ENCODE assay signal across 8 mouse cellular contexts in genomic region chr9:57148144-57148878, GRCm38 (mm10). TPM values are rescaled to one million over a fixed set of nuclear protein-coding genes. Genes with fewer than 3 reads are reported as not detected.
DNase-seq lines count a peak whose midpoint lies in the region; ATAC-seq and TF ChIP-seq lines count a peak whose summit lies in the region.

Gene Neil1 (minus strand): TSS chr9:57148305.

- TF ChIP-seq POLR2A in bone marrow macrophage, adult 2 months (IDR thresholded peaks at IDR 0.05; ENCODE audit: borderline replicate concordance, low read depth, low read length) = no peak; the same call in 1 of the 2 replicates
- peak; percentile 77 for TF ChIP-seq POLR2A in embryonic fibroblast, embryonic 13.5 days (IDR thresholded peaks at IDR 0.05; ENCODE audit: low read depth, low read length)

- H3K9ac ChIP-seq in limb, embryonic 13.5 days = peak within 1 kb of the TSS; percentile 82
- peak within 1 kb of the TSS; percentile 65 for H3K9ac ChIP-seq in midbrain, embryonic 15.5 days

- peak within 1 kb of the TSS; percentile 76 for H3K27ac ChIP-seq in bone marrow macrophage, adult 2 months (ENCODE audit: insufficient read depth, low read depth, low read length)
- peak within 1 kb of the TSS; percentile 8; the same call in 1 of the 2 replicates for H3K27ac ChIP-seq in embryonic fibroblast, embryonic 13.5 days (ENCODE audit: insufficient read depth, low read length)
- H3K27ac ChIP-seq in limb, embryonic 13.5 days = peak within 1 kb of the TSS; percentile 89
- peak within 1 kb of the TSS; percentile 89 for H3K27ac ChIP-seq in midbrain, embryonic 15.5 days

- H3K4me2 ChIP-seq in limb, embryonic 13.5 days (replicated peaks) = peak within 1 kb of the TSS; percentile 82
- peak within 1 kb of the TSS; percentile 83 for H3K4me2 ChIP-seq in midbrain, embryonic 15.5 days

- peak; percentile 88 to 90 for DNase-seq in B cell, adult 2 months
- DNase-seq in heart, adult 9 months (ENCODE audit: low spot score in 2 of 2) = peak; percentile 93
- peak; percentile 91 for DNase-seq in kidney, adult 9 months
- DNase-seq in spleen, adult 18-20 months = peak; percentile 70 to 72

- H3K36me3 ChIP-seq in limb, embryonic 13.5 days = peaks cover 16% of the 10 kb centered on the region
- H3K36me3 ChIP-seq in midbrain, embryonic 15.5 days (replicated peaks) = peaks cover 5% of the 10 kb centered on the region; the same call in 1 of the 2 replicates

- peak within 1 kb of the TSS; percentile 73 for H3K4me3 ChIP-seq in bone marrow macrophage, adult 2 months (ENCODE audit: insufficient read depth, low read length)
- H3K4me3 ChIP-seq in embryonic fibroblast, embryonic 13.5 days (ENCODE audit: insufficient read depth, low read length) = peak within 1 kb of the TSS; percentile 44
- H3K4me3 ChIP-seq in limb, embryonic 13.5 days = peak within 1 kb of the TSS; percentile 59
- H3K4me3 ChIP-seq in midbrain, embryonic 15.5 days = peak within 1 kb of the TSS; percentile 53

- no peaks in the 10 kb centered on the region for H3K27me3 ChIP-seq in limb, embryonic 13.5 days
- H3K27me3 ChIP-seq in midbrain, embryonic 15.5 days (replicated peaks) = no peaks in the 10 kb centered on the region

- ATAC-seq in limb, embryonic 13.5 days (ENCODE audit: low FRiP score, low read depth) = peak; percentile 92
- ATAC-seq in midbrain, embryonic 15.5 days (replicated peaks) = peak; percentile 93

- WGBS in limb, embryonic 13.5 days = under 1% methylated on average over 27 of the region's 27 CpGs
- 1% methylated on average over 27 of the region's 27 CpGs for WGBS in midbrain, embryonic 15.5 days

- peaks cover 11% of the 10 kb centered on the region for H3K4me1 ChIP-seq in bone marrow macrophage, adult 2 months (ENCODE audit: control insufficient read depth, insufficient read depth, low read length)
- H3K4me1 ChIP-seq in embryonic fibroblast, embryonic 13.5 days (ENCODE audit: control insufficient read depth, insufficient read depth, low read length) = no peaks in the 10 kb centered on the region
- peaks cover 17% of the 10 kb centered on the region for H3K4me1 ChIP-seq in limb, embryonic 13.5 days
- peaks cover 25% of the 10 kb centered on the region for H3K4me1 ChIP-seq in midbrain, embryonic 15.5 days

- no peaks in the 10 kb centered on the region for H3K9me3 ChIP-seq in limb, embryonic 13.5 days
- H3K9me3 ChIP-seq in midbrain, embryonic 15.5 days = no peaks in the 10 kb centered on the region

- TF ChIP-seq CTCF in bone marrow macrophage, adult 2 months (IDR thresholded peaks at IDR 0.05; ENCODE audit: low read depth, low read length) = no peak
- TF ChIP-seq CTCF in embryonic fibroblast, embryonic 13.5 days (IDR thresholded peaks at IDR 0.05; ENCODE audit: borderline replicate concordance, insufficient read depth, low read length) = no peak

RNA-seq across cellular contexts. Expression of gene Neil1, which starts in this region (rescaled TPM):
- 11.0 and 12.5 TPM in 2 replicates for polyA plus RNA-seq in bone marrow macrophage, adult 2 months (2012; ENCODE audit: insufficient read depth, insufficient read length, missing spikeins)
- 6.5 and 7.0 TPM in 2 replicates for polyA plus RNA-seq in embryonic fibroblast, embryonic 13.5 days (2011; ENCODE audit: insufficient read length, low read depth, missing spikeins)
- polyA plus RNA-seq in limb, embryonic 13.5 days (2015; fragmentation: Nextera tagmentation; extraction: Ambion mirVana) = 9.5 and 10.0 TPM in 2 replicates
- polyA plus RNA-seq in midbrain, embryonic 15.5 days (2015; fragmentation: Nextera tagmentation; extraction: Ambion mirVana) = 9.9 and 10.5 TPM in 2 replicates

Comparison
In these comparisons a context has a peak if more than half of its experiments do, and no peak if none do; other contexts are left out.
1. Peak in every context shown above with its lines: DNase-seq, ATAC-seq, H3K4me3 ChIP-seq and H3K27ac ChIP-seq.
2. H3K27ac ChIP-seq: peak in every context shown above with its lines; median percentile 89 in limb, embryonic 13.5 days; 89 in midbrain, embryonic 15.5 days; 76 in bone marrow macrophage, adult 2 months; 8 in embryonic fibroblast, embryonic 13.5 days.